Mouse (Mus musculus): ENCODE data around the gene Elp6.
A peak's percentile ranks its signal among the peaks of the same experiment; 100 is the strongest.
"Not testable (repeated sequence)": the region's sequence is repeated elsewhere in the genome, so short reads cannot be mapped to it uniquely, and the experiment has no call there.

Elp6 gene

GRCm38 (mm10) chr9:110315904-110316303 is 10.9 kb downstream of the Elp6 start:
- no peak for DNase-seq (ENCODE audit: low spot score in 2 of 2)

- DNase-seq (ENCODE audit: low spot score in 2 of 2), result no peak
Observed at GRCm38 (mm10) chr9:110316503-110316902, 11.5 kb downstream of the Elp6 start.

- DNase-seq (ENCODE audit: low spot score in 2 of 2), result no peak
Observed at GRCm38 (mm10) chr9:110320769-110321168, 15.8 kb downstream of the Elp6 start.

GRCm38 (mm10) chr9:110322972-110323371 is 18.0 kb downstream of the Elp6 start:
- no peak for DNase-seq (ENCODE audit: low spot score in 2 of 2)

GRCm38 (mm10) chr9:110324181-110324580 is 19.2 kb downstream of the Elp6 start:
- no peak for DNase-seq (ENCODE audit: low spot score in 2 of 2)

GRCm38 (mm10) chr9:110328178-110328577 is 23.2 kb downstream of the Elp6 start:
- DNase-seq (ENCODE audit: low spot score in 2 of 2), result no peak

GRCm38 (mm10) chr9:110328946-110329630 is 24.1 kb downstream of the Elp6 start:
- DNase-seq (ENCODE audit: low spot score in 2 of 2), result no peak

GRCm38 (mm10) chr9:110329655-110330054 is 24.7 kb downstream of the Elp6 start:
- DNase-seq (ENCODE audit: low spot score in 2 of 2), result peak; percentile 32 to 51

GRCm38 (mm10) chr9:110330341-110330740 is 25.4 kb downstream of the Elp6 start:
- DNase-seq (ENCODE audit: low spot score in 2 of 2), result no peak

- not testable (repeated sequence) for DNase-seq (ENCODE audit: low spot score in 2 of 2)
Observed at GRCm38 (mm10) chr9:110330913-110331312, 25.9 kb downstream of the Elp6 start.

GRCm38 (mm10) chr9:110333135-110333895 is 28.3 kb downstream of the Elp6 start, which contains the start of gene Scap:
Gene Scap (plus strand): TSS chr9:110333288.
- DNase-seq (ENCODE audit: low spot score in 2 of 2), result peak; percentile 92 to 99

- DNase-seq (ENCODE audit: low spot score in 2 of 2), result no peak
Observed at GRCm38 (mm10) chr9:110333896-110334259, 28.9 kb downstream of the Elp6 start.

GRCm38 (mm10) chr9:110334849-110335248 is 29.9 kb downstream of the Elp6 start:
- no peak for DNase-seq (ENCODE audit: low spot score in 2 of 2)

GRCm38 (mm10) chr9:110340037-110340750 is 35.2 kb downstream of the Elp6 start:
- no peak for DNase-seq (ENCODE audit: low spot score in 2 of 2)

- no peak for DNase-seq (ENCODE audit: low spot score in 2 of 2)
Observed at GRCm38 (mm10) chr9:110342008-110342407, 37.0 kb downstream of the Elp6 start.

- DNase-seq (ENCODE audit: low spot score in 2 of 2), result no peak
Observed at GRCm38 (mm10) chr9:110343805-110344204, 38.8 kb downstream of the Elp6 start.

GRCm38 (mm10) chr9:110345057-110345739 is 40.2 kb downstream of the Elp6 start:
- DNase-seq (ENCODE audit: low spot score in 2 of 2), result no peak

GRCm38 (mm10) chr9:110348899-110349298 is 43.9 kb downstream of the Elp6 start:
- DNase-seq (ENCODE audit: low spot score in 2 of 2), result no peak

GRCm38 (mm10) chr9:110350188-110350587 is 45.2 kb downstream of the Elp6 start:
- no peak for DNase-seq (ENCODE audit: low spot score in 2 of 2)

- no peak for DNase-seq (ENCODE audit: low spot score in 2 of 2)
Observed at GRCm38 (mm10) chr9:110350612-110351011, 45.6 kb downstream of the Elp6 start.

- DNase-seq (ENCODE audit: low spot score in 2 of 2), result no peak
Observed at GRCm38 (mm10) chr9:110351350-110351749, 46.4 kb downstream of the Elp6 start.
